Mouse (Mus musculus): Measurements from ENCODE around the gene Evx1.

The Evx1 gene

DNA sequence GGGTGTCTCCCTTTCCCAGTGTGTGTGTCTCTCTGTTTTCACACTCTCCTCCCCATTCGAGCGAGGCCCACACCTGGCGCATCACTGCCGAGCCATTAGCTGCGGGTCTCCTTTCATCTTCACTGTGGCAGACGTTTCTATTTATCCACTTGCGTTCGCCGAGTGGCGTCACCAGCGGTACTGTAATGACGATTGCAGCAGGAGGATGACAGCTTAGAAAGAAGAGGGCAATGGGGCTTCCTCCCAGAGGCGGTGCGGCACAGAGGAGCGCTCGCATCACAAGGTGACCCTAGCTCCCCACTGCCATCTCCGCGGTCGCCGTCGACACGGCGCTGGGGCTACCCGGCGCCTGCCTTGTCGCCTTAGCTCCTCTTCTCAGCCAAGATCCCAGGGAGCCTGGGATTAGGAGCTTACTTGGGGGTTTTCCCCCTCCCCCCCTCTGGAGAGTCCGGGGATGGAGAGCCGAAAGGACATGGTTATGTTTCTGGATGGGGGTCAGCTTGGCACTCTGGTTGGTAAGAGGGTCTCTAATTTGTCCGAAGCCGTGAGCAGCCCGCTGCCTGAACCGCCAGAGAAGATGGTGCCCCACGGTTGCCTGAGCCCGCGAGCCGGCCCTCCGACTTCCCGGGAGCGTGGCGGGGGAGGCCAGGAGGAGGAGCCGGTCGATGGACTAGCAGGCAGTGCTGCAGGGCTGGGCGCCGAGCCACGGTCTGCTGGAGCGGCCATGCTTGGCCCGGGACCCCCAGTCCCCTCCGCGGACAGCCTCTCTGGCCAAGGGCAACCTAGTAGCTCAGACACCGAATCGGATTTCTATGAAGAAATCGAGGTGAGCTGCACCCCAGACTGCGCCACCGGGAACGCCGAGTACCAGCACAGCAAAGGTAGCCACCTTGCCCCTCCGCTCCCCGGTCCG is at the start of gene Evx1:
Gene Evx1 (plus strand): TSS at position 108 of the 913 bp plus-strand sequence.
- DNase-seq: no peak

- DNase-seq: no peak
Measured at GRCm38 (mm10) chr6:52264106-52264790, 49.0 kb upstream of the Evx1 start.

- DNase-seq: no peak
Measured at GRCm38 (mm10) chr6:52265306-52265912, 47.9 kb upstream of the Evx1 start.

GRCm38 (mm10) chr6:52265913-52266665 is 47.2 kb upstream of the Evx1 start:
- DNase-seq: no peak

DNA sequence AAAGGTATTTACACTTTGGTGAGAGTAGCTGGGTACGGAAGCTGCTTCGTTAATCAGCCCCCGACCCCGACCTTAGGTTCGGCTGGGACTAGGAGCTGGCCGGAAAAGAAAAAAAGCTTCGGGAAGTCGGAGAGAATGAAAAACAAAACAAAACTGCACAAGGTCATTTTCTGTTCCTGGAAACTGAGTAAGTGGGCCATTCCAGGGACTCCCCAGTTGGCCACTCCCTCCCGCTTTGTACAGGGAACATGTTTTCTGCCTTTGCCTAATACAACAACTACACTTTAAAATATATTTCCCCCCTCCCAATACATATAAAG is 46.7 kb upstream of the Evx1 start:
- DNase-seq: no peak

GRCm38 (mm10) chr6:52267221-52267620 is 46.1 kb upstream of the Evx1 start:
- no peak for DNase-seq

- DNase-seq: no peak
Measured at GRCm38 (mm10) chr6:52267691-52268090, 45.6 kb upstream of the Evx1 start.

DNA sequence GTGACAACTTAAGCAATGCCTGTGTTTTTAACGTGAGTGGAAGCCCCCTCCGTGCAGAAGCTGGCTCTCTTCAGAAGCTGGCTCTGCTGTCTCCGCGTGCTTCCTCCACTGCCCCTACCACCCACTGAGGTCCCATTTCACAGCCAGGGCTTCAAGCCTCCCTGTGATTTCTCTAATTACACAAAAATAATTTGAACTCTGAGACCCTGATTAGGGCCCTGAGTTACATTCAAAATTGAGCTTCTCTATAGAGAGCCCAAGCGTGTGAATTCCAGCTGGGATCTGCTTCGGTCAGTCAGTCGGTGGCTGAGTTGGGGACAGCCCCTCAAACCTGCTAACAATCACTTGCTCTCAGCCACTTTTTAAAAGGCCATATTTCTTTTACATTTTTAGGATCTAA is 45.0 kb upstream of the Evx1 start:
- no peak for DNase-seq

DNA sequence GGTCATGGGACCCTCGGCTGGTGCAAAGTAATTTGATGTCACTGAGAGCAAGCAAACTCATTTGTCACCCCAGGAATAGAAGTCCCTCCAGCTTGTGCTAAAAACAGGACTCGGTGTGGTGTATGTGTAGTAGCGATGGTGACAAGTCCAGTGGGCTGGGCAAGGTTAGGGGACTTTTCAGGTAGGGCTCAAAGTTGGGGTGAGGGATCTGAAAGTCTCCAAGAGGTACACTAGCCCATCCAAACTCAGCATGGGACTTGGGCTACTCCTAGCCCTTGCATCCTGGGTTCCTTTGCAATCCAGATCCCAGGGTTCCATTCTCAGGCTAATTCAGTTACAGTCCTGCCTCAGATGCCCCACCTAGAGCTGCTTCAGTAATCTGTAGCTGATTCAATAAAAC is 44.5 kb upstream of the Evx1 start:
- no peak for DNase-seq

- peak in 1 of 2 experiments; percentile 54 for DNase-seq
Measured at GRCm38 (mm10) chr6:52270494-52271480, 42.5 kb upstream of the Evx1 start.

DNA sequence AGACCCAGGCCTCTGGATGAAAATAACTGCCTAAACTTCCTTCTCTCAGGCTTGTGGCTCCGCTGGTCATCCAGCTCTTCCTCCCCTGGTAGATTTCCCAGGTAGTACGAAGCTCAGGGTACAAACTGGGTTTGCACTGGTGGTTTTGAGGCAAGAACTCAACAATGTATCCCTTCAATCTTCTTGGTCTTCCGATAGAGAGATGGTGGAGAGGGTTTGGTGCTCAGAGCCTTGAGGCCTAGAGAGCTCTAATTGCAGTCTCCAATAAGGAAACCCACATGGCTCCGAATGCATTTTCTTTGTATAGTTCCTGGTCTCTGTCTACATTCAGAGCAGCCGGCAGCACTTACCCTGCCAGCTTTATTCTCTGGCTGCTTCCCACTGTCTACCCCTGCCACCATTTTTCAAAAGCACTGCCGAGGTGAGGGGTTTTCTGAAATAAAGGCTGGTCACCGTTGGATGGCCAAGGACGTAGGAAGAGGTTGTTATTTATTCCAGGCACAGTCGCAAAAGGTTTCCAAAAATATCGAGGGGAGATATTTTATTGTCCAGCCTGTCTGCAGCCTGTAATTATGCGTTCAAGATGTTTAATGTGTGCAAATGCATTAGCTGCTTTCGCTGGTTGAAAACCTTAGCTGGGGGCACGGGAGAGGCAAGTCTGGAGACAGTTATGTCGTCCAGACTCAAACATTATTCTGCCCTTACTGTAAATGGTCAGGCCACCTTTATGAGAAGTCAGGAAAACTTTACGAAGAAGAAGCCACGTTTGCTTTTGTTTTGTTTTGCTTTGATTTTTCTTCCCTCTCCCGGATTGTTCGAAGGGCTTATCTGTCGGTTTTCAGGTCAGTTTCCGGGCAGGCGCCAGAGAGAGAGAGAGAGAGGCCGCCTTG is 40.3 kb upstream of the Evx1 start:
- no peak for DNase-seq

DNA sequence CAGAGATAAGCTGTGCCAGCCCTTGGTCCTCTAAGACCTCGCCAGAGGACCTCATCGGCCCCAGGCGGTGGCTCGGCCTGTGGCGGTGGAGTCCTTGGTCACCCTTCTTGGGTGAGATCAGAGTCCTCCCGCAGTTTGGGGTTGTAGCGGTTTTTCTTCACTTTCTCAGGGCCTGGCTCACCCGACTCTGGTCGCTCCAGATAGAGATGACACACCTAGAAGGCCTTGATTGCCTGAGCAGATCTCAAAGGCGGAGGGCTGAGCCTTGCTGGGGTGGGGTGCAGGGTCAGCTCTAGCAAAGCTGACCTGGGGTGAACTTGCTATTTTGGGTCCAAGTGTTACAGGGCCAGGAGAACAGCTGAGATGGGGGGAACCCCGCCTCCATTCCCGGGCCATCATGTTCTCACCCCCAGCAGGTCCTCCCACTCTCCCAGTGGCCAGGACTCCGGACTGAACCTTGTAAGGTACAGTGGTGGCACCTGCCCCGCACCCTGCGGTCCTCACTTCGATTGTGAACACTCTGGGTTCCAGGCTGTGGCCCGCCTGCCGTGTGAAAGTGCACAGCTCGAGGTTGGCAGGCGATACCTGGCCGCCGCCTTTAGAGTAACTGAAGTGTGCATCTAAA is 39.5 kb upstream of the Evx1 start:
- DNase-seq: no peak

DNA sequence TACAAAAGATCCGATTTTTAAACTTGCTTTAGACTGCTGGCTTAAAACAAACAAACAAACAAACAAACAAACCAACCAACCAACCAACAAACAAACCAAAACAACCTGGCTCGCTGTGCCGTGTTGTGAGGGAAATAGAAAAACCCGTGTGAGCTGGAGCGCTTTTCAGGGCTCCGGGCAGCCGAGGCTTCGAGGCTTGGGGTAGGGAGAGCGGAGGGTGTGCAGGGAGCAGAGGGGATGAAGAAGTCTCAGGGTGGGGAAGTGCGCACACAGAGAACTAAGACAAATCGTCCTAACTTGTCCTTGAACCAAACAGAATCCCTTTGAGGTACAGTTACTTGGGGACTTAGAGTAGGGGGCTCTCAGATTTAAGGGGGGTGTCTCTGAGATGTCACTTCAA is 38.7 kb upstream of the Evx1 start:
- no peak for DNase-seq

DNA sequence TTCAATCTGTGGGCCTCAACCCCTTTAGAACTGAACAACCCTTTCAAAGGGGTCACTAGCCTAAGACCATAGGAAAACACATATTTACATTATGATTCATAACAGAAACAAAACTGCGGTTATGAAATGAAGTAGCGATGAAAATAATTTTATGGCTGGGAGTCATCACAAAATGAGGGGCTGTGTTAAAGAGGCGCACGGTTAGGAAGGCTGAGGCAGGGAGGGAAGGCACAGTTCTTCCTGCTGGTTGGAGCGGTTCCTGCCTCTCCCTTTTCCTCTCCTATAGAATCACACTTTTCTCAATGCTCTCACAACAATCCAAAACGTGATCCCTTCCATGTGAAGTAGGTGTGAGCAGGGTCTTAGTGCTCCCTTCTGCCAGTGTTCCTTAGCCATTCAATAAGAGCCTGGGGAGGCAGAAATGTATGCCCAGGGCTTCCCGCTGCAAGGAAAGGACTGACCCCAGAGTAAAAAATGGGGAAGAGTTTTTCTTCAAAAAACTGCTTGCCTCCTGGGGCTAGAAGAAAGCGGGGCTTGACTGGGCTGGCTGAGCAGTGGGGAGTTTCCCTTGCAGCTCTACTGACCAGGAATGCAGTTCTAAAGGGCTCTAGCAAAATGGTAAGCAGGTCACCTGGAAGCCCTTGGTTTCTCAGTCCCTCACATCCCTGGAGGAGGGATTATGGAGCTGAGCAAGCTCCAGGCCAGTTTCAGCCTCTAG is 37.6 kb upstream of the Evx1 start:
- no peak for DNase-seq

DNA sequence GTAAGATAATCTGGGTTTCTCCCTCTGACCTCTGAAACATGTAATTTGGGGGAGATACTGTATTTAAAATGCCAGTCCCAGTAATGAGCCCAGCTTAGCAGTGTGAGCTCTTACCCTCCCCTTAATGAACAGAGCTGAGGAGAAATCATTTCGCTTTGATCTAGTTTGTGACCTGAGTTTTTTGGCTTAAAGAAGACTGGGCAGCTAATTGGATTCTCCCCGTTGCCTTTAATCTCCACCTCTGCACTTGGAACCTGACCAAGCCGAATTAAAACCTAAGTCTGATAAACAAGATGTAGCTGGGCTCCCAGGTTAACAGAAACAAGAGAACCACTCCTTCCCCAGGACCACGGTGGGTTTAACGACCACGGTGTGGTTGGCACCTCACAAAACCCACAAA is 36.9 kb upstream of the Evx1 start:
- no peak for DNase-seq

DNA sequence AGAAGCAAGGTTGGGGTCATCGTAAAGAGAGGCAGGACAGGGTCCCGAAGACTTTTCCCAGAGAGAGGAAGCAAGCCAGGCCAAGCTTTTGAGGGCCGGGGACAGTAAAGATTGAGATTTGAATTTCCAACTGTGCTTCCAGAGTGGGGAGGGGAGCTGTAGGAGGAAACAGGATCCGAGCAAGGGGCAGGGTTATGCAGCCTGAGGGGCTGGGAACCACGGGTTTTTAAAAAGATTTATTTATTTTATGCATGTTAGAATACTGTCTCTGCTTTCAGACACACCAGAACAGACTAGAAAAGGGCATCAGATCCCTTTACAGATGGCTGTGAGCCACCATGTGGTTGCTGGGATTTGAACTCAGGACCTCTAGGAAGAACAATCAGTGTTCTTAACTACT is 36.4 kb upstream of the Evx1 start:
- no peak for DNase-seq

GRCm38 (mm10) chr6:52281084-52281483 is 32.2 kb upstream of the Evx1 start:
- DNase-seq: no peak

DNA sequence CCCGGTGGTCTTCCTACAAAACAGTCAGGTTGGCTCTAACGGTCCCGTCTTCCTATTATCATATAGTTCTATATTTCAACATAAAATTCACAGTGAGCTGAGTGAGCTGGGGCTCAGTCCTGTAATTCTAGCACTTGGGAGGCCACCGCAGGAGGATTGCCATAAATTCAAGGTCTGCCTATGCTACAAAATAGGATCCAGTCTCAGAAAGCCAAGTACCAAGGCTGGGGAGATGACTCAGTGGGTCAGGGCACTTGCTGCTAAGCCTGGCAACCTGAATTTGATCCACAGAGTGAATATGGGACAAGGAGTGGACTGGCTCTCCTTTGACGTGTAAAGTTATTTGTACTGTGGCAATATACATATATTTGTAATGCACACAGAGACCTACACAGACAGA is 29.4 kb upstream of the Evx1 start:
- no peak for DNase-seq

- no peak for DNase-seq
Measured at GRCm38 (mm10) chr6:52290186-52290585, 23.1 kb upstream of the Evx1 start.
